Mouse (Mus musculus) small intestine, adult 2 months (tissue): ENCODE results near the gene Slfn2.

ENCODE experiments used
- CTCF ChIP-seq: fragments of 200-500 bp; IDR thresholded peaks from 2 replicates; pipeline ENCODE4 v1.5.1; 2012; ENCODE audit warnings: low read depth, mild to moderate bottlenecking, control low read depth, inconsistent platforms, low read length, moderate library complexity, mixed read lengths; ENCODE audit not compliant: insufficient replicate concordance, insufficient read length; ENCODE audit errors: extremely low read depth
- POLR2A ChIP-seq: fragments of 200-500 bp; IDR thresholded peaks from 2 replicates; pipeline ENCODE4 v1.6.1; 2012; ENCODE audit warnings: low read depth, mild to moderate bottlenecking, control low read depth, inconsistent platforms, low read length, moderate library complexity

GRCm38 (mm10) chr11:83067982-83068694 is 3.2 kb downstream of the Slfn2 start:
- no peak for TF ChIP-seq POLR2A
- TF ChIP-seq CTCF, result peak; percentile 58; the same call in 1 of the 2 replicates
